Mouse (Mus musculus): ENCODE data around the gene Gsk3b. TPM values are rescaled to one million over a fixed set of nuclear protein-coding genes. Genes with fewer than 3 reads are reported as not detected.
"Not testable (repeated sequence)": the region's sequence is repeated elsewhere in the genome, so short reads cannot be mapped to it uniquely, and the experiment has no call there.

The Gsk3b gene
- polyA plus RNA-seq, 2 experiments, result 2.9 to 10.3 TPM

DNA sequence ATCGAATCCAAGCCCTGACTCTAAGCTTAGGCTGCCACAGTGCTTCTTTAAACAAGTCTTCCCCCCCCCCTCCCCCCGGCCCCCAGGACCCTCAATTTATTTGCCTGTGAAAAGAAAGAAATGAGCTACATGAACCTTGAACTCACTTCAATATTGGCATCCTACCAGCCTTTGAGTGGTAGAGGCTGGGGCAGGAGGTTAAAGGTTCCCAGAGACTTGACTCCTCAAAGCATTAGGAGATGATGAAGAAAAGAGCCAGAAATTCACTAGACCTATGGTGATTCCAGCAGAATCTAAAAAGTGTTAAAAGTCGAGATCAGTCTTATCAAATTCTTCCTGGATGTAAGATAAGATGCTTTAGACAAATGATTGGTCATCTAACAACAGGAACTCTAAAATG, 30.0 kb upstream of the Gsk3b start:
- H3K27me3 ChIP-seq (ENCODE audit: control insufficient read depth, insufficient read depth, low read length), result no peaks in the 10 kb centered on the region
- H3K36me3 ChIP-seq (replicated peaks; ENCODE audit: control insufficient read depth, insufficient read depth, low read depth), result no peaks in the 10 kb centered on the region
- H3K27ac ChIP-seq, result no peak overlapping the region
- H3K4me2 ChIP-seq (ENCODE audit: low read depth), result no peak overlapping the region
- ATAC-seq (ENCODE audit: insufficient read depth), result no peak
- WGBS (ENCODE audit: insufficient replicate concordance), result 43% methylated on average over 3 of the region's 3 CpGs
- no peak for DNase-seq (ENCODE audit: low read depth in 3 of 3, low spot score in 3 of 3)
- H3K9me3 ChIP-seq (ENCODE audit: control insufficient read depth, low read length), result no peaks in the 10 kb centered on the region
- TF ChIP-seq CTCF (IDR thresholded peaks at IDR 0.05; ENCODE audit: low read depth), result no peak
- H3K9ac ChIP-seq (replicated peaks), result no peak overlapping the region
- H3K4me3 ChIP-seq (ENCODE audit: insufficient read depth in 1 of 2, low read depth in 2 of 2, low read length in 2 of 2), result no peak overlapping the region
- no peaks in the 10 kb centered on the region for H3K4me1 ChIP-seq (replicated peaks; ENCODE audit: control insufficient read depth in 2 of 2, insufficient read depth in 2 of 2, low read length in 1 of 2)

DNA sequence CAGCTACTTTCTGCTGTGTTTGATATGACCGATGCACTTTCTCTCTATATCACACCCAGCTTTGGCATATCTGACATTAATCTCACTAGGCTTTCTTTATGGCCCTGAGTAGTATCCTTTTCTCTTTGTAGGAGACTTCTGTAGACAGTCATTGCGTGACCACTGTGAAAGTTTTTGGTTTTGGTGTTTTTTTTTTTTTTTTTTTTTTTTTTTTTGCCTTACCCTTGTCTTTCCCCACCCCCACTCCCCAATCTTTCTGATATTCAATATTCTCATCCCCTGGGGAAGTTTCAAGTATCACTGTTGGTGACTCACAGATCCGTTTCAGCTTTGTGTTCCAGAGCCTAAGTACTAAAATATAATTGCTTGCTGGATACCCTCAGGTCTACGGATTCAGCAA, 29.2 kb upstream of the Gsk3b start:
- Histone ChIP-seq H3K4me2 (ENCODE audit: low read depth) (no peak overlapping the region), H3K4me1 (replicated peaks; ENCODE audit: control insufficient read depth in 2 of 2, insufficient read depth in 2 of 2, low read length in 1 of 2) (no peaks in the 10 kb centered on the region), H3K27ac (no peak overlapping the region), H3K9ac (replicated peaks) (no peak overlapping the region), H3K27me3 (ENCODE audit: control insufficient read depth, insufficient read depth, low read length) (no peaks in the 10 kb centered on the region), H3K9me3 (ENCODE audit: control insufficient read depth, low read length) (no peaks in the 10 kb centered on the region), H3K36me3 (replicated peaks; ENCODE audit: control insufficient read depth, insufficient read depth, low read depth) (no peaks in the 10 kb centered on the region), H3K4me3 (ENCODE audit: insufficient read depth in 1 of 2, low read depth in 2 of 2, low read length in 2 of 2) (no peak overlapping the region)
- TF ChIP-seq EP300 (IDR thresholded peaks at IDR 0.05; ENCODE audit: low read depth) (no peak), CTCF (IDR thresholded peaks at IDR 0.05; ENCODE audit: low read depth) (no peak)
- 64% methylated on average over 4 of the region's 4 CpGs for WGBS (ENCODE audit: insufficient replicate concordance)
- ATAC-seq (ENCODE audit: insufficient read depth) (no peak), DNase-seq (ENCODE audit: low read depth in 3 of 3, low spot score in 3 of 3) (no peak)

DNA sequence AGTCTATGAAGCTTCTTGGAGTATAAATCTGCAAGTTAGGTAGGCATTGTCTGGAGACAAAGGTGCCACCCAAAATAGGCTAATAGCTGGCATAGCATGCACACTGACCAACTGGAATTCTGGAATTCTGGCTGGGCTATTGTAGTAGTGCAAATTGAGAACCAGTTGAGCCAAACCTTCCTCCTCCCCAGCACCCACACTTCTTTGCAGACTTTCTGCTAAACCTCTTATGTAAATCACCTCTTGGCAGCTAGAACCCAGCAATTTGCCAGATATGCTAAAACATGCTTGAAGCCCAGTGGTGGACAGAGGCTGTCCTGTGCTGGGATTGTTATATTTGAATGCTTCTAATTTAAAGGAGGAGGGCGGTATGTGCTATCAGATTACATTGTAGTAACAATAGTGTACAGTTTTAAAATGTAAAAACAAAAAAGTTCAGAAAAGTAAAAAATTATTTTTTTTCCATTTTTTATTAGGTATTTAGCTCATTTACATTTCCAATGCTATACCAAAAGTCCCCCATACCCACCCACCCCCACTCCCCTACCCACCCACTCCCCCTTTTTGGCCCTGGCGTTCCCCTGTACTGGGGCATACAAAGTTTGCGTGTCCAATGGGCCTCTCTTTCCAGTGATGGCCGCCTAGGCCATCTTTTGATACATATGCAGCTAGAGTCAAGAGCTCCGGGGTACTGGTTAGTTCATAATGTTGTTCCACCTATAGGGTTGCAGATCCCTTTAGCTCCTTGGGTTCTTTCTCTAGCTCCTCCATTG, 14.8 kb upstream of the Gsk3b start:
- H3K9ac ChIP-seq (replicated peaks); H3K27me3 ChIP-seq (ENCODE audit: control insufficient read depth, insufficient read depth, low read length); DNase-seq (ENCODE audit: low read depth in 3 of 3, low spot score in 3 of 3); ATAC-seq (ENCODE audit: insufficient read depth); H3K27ac ChIP-seq; H3K36me3 ChIP-seq (replicated peaks; ENCODE audit: control insufficient read depth, insufficient read depth, low read depth); H3K4me3 ChIP-seq (ENCODE audit: insufficient read depth in 1 of 2, low read depth in 2 of 2, low read length in 2 of 2); H3K9me3 ChIP-seq (ENCODE audit: control insufficient read depth, low read length); H3K4me1 ChIP-seq (replicated peaks; ENCODE audit: control insufficient read depth in 2 of 2, insufficient read depth in 2 of 2, low read length in 1 of 2); H3K4me2 ChIP-seq (ENCODE audit: low read depth): not testable (repeated sequence)
- WGBS (ENCODE audit: insufficient replicate concordance), result 64% methylated on average over 1 of the region's 5 CpGs

DNA sequence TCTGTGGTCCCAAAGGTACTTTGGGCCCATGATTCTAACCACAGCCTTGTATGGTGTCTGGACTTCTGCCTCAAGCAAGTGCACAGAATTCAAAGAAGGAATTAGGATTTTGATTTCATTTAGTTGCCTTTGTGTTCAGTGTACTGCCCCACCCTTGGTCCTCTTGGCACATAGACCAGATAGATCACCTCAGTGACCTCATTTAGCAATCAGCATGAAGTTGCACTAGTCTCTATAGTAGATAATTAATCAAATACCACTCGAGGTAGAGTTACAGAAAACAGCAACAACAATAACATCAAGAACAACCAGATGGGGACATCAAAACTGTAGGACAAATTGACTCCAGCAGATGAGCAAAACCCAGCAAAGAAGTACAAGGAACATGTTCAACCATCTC, 8.6 kb upstream of the Gsk3b start:
- no peak overlapping the region for H3K27ac ChIP-seq
- H3K4me1 ChIP-seq (replicated peaks; ENCODE audit: control insufficient read depth in 2 of 2, insufficient read depth in 2 of 2, low read length in 1 of 2), result no peaks in the 10 kb centered on the region
- H3K9me3 ChIP-seq (ENCODE audit: control insufficient read depth, low read length), result no peaks in the 10 kb centered on the region
- no peaks in the 10 kb centered on the region for H3K36me3 ChIP-seq (replicated peaks; ENCODE audit: control insufficient read depth, insufficient read depth, low read depth)
- no peak overlapping the region for H3K4me2 ChIP-seq (ENCODE audit: low read depth)
- no peak overlapping the region for H3K9ac ChIP-seq (replicated peaks)
- ATAC-seq (ENCODE audit: insufficient read depth), result no peak
- no peak for TF ChIP-seq CTCF (IDR thresholded peaks at IDR 0.05; ENCODE audit: low read depth)
- TF ChIP-seq EP300 (IDR thresholded peaks at IDR 0.05; ENCODE audit: low read depth), result no peak
- WGBS (ENCODE audit: insufficient replicate concordance), result 31% methylated on average over 1 of the region's 1 CpGs
- H3K27me3 ChIP-seq (ENCODE audit: control insufficient read depth, insufficient read depth, low read length), result no peaks in the 10 kb centered on the region
- no peak for DNase-seq (ENCODE audit: low read depth in 3 of 3, low spot score in 3 of 3)
- H3K4me3 ChIP-seq (ENCODE audit: insufficient read depth in 1 of 2, low read depth in 2 of 2, low read length in 2 of 2), result no peak overlapping the region

DNA sequence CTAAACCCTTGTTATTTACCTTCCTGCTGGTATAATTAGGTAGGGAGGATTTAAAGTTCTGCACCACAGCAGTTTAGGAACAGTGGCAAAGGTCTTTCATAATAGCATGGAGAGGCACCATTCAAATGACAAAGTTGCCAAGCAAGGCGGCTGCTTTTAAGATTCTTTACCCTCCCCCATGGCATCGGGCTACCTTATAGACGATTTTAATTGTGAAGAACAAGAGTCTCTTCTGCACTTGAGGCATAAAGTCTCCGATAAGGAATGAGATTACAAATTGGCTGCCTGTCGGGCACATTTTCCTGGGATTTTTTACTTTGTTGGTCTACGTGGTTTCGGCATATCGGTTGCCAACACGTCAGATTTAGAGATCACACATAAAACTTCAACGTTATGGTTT, 1.6 kb upstream of the Gsk3b start:
- 69% methylated on average over 10 of the region's 10 CpGs for WGBS (ENCODE audit: insufficient replicate concordance)
- H3K9me3 ChIP-seq (ENCODE audit: control insufficient read depth, low read length), result no peaks in the 10 kb centered on the region
- H3K27ac ChIP-seq, result no peak overlapping the region
- H3K4me3 ChIP-seq (ENCODE audit: insufficient read depth in 1 of 2, low read depth in 2 of 2, low read length in 2 of 2), result peak overlapping the region in 1 of 2 experiments; percentile 84; a peak in 2 of 4 replicates
- no peaks in the 10 kb centered on the region for H3K27me3 ChIP-seq (ENCODE audit: control insufficient read depth, insufficient read depth, low read length)
- no peaks in the 10 kb centered on the region for H3K36me3 ChIP-seq (replicated peaks; ENCODE audit: control insufficient read depth, insufficient read depth, low read depth)
- peaks cover 8% of the 10 kb centered on the region in 2 experiments for H3K4me1 ChIP-seq (replicated peaks; ENCODE audit: control insufficient read depth in 2 of 2, insufficient read depth in 2 of 2, low read length in 1 of 2)
- H3K4me2 ChIP-seq (ENCODE audit: low read depth), result peak overlapping the region; percentile 90
- H3K9ac ChIP-seq (replicated peaks), result no peak overlapping the region; the same call in 1 of the 2 replicates
- no peak for DNase-seq (ENCODE audit: low read depth in 3 of 3, low spot score in 3 of 3)
- TF ChIP-seq CTCF (IDR thresholded peaks at IDR 0.05; ENCODE audit: low read depth), result no peak
- TF ChIP-seq EP300 (IDR thresholded peaks at IDR 0.05; ENCODE audit: low read depth), result no peak
- no peak for ATAC-seq (ENCODE audit: insufficient read depth)

Measured in liver, embryonic 14.5 days (tissue).